Mouse (Mus musculus): ENCODE measurements around the gene Cacng3. TPM values are rescaled to one million over a fixed set of nuclear protein-coding genes. Genes with fewer than 3 reads are reported as not detected.

The Cacng3 gene
- polyA plus RNA-seq, 1 experiment: 77.1 TPM

DNA sequence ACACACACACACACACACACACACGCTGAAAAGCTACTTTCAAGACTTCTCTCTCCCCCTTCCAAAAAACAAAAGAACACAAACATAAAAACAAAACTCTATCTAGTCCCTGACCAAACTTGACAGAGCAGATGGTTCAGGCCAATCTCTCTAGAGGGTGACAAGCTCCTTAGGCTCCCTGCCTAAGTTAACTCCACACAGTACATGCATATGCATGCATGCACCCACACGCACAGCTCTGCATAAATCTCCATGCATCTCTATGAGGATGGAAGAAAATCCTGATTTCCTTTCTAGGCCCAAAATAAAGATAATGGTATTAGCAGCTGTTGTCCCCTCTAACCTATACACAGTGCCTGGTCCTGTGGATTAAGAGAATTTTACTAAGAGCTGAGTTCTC lies 70.4 kb downstream of the Cacng3 start:
- Histone ChIP-seq H3K4me1 (ENCODE audit: control insufficient read depth, insufficient read depth, low read length) (no peaks in the 10 kb centered on the region), H3K4me3 (ENCODE audit: insufficient read depth, low read length) (no peak overlapping the region), H3K27ac (ENCODE audit: insufficient read depth, low read length) (no peak overlapping the region)
- TF ChIP-seq CTCF (IDR thresholded peaks at IDR 0.05; ENCODE audit: extremely low read depth, insufficient read depth, low read length) (no peak), POLR2A (IDR thresholded peaks at IDR 0.05; ENCODE audit: extremely low read depth, insufficient read depth, low read length) (no peak)

DNA sequence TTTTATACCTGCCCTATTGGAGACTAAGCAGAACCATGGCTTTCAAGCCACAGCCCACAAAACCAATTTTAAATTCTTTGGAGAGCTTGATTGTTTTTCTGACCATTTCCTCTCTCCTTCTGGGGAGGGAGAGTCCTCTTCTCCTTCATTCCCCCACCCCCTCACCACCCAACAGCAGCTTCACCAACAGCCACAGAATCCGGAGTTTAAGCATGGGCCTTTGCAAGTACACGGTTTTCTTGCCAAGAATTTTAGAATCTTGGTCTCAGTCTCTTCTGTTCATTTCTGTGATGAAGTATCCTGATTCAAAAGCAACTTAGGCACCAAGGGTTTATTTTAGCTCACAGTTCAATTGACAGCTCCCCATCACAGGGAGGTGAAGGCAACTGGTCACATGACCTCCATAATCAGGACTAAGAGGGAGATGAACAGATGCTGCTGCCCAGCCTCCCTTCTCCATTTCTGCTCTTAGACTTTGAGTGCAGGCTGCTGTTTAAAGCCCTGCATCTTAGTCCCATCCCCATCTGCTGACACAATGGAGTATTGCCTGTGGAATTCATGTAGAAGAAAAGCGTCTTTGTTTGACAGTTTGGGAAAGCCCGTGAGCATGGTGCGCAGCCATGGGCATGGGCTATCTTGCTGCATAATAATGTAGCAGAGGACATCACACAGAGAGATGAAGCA lies 85.8 kb downstream of the Cacng3 start:
- TF ChIP-seq CTCF (IDR thresholded peaks at IDR 0.05; ENCODE audit: extremely low read depth, insufficient read depth, low read length) (no peak), POLR2A (IDR thresholded peaks at IDR 0.05; ENCODE audit: extremely low read depth, insufficient read depth, low read length) (no peak)
- peaks cover 2% of the 10 kb centered on the region; the same call in 1 of the 2 replicates for H3K4me1 ChIP-seq (ENCODE audit: control insufficient read depth, insufficient read depth, low read length)
- H3K27ac ChIP-seq (ENCODE audit: insufficient read depth, low read length): no peak overlapping the region
- no peak overlapping the region for H3K4me3 ChIP-seq (ENCODE audit: insufficient read depth, low read length)

DNA sequence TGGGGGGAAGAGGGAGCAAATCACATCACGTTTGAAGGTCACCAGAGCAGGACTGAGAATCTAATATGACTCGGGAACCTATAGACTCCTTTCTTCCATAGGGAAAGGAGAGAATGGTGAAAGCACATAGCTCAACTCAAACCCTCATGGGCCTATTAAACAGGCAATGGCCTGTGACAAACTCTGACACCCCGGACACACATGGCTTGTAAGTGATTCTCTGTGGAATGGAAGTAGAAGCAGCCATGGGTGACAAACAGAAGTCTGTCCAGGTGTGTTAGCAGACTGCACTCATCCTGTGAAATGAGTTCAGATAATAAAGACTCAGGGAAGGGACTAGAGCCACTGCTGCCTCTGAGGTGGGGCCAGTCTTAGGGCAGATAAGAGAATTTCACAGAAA lies 88.4 kb downstream of the Cacng3 start:
- TF ChIP-seq POLR2A (IDR thresholded peaks at IDR 0.05; ENCODE audit: extremely low read depth, insufficient read depth, low read length) (no peak), CTCF (IDR thresholded peaks at IDR 0.05; ENCODE audit: extremely low read depth, insufficient read depth, low read length) (no peak)
- no peak overlapping the region for H3K4me3 ChIP-seq (ENCODE audit: insufficient read depth, low read length)
- H3K27ac ChIP-seq (ENCODE audit: insufficient read depth, low read length): no peak overlapping the region
- peaks cover 2% of the 10 kb centered on the region; the same call in 1 of the 2 replicates for H3K4me1 ChIP-seq (ENCODE audit: control insufficient read depth, insufficient read depth, low read length)

DNA sequence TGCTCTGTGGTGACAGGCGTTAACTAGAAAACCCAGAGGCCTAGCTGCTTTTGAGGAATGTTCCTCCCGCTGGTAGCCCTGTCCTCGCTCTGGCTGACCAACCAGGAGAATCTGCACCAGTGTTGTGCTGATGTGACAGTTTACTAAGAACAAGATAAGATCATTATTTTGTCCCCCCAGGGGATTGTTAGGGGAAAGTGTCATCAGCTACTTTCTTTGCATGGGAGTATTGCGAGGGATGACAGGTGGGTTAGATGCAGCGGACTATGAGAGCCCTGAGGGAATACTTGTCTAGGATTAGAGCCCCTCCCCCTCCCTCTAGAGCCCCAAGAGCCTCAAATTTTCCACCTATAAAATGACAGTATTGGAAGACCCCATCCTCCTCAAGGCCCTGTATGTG lies 94.2 kb downstream of the Cacng3 start:
- Histone ChIP-seq H3K4me3 (ENCODE audit: insufficient read depth, low read length) (no peak overlapping the region), H3K27ac (ENCODE audit: insufficient read depth, low read length) (no peak overlapping the region), H3K4me1 (ENCODE audit: control insufficient read depth, insufficient read depth, low read length) (no peaks in the 10 kb centered on the region)
- no peak for TF ChIP-seq CTCF (IDR thresholded peaks at IDR 0.05; ENCODE audit: extremely low read depth, insufficient read depth, low read length)
- TF ChIP-seq POLR2A (IDR thresholded peaks at IDR 0.05; ENCODE audit: extremely low read depth, insufficient read depth, low read length): no peak

DNA sequence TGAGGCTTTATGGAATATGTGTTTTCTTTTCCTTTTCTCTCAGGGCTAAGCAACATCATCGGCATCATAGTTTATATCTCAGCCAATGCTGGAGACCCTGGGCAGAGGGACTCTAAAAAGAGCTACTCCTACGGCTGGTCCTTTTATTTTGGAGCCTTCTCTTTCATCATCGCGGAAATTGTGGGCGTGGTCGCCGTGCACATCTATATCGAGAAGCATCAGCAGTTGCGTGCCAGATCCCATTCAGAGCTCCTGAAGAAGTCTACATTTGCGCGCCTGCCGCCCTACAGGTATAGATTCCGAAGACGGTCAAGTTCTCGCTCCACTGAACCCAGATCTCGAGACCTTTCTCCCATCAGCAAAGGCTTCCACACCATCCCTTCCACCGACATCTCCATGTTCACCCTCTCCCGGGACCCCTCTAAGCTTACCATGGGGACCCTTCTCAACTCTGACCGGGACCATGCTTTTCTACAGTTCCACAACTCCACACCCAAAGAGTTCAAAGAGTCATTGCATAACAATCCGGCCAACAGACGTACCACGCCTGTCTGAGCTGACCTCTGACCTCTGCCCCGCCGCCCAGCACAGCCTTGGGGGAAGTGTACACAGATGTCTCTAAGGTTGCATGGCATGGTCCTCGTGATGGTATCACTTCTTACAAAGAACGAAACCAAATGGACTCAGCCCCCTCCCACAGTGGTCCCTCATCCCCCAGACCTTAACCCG lies 98.2 kb downstream of the Cacng3 start:
- Histone ChIP-seq H3K27ac (ENCODE audit: insufficient read depth, low read length) (no peak overlapping the region), H3K4me1 (ENCODE audit: control insufficient read depth, insufficient read depth, low read length) (no peaks in the 10 kb centered on the region), H3K4me3 (ENCODE audit: insufficient read depth, low read length) (no peak overlapping the region)
- no peak for TF ChIP-seq CTCF (IDR thresholded peaks at IDR 0.05; ENCODE audit: extremely low read depth, insufficient read depth, low read length)
- no peak for TF ChIP-seq POLR2A (IDR thresholded peaks at IDR 0.05; ENCODE audit: extremely low read depth, insufficient read depth, low read length)

DNA sequence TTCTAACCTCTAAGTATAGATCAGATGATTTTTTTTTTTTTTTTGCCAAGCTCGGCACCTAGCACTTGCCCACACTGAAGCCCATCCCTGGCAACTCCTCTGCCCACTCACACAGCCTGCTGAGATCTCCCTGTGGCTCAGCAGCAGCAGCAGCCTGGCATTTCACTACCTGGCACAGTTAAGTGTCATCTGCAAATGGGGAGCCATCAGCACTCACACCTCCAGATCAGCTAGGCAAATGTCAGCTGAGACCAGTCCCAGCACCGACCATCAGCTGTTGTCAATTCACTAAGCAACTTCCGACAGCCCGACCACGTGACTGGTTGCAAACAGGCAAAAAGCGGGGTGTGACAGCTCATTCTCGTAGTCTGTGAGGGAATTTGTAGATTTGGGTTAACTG lies 109.3 kb downstream of the Cacng3 start:
- no peak overlapping the region for H3K4me3 ChIP-seq (ENCODE audit: insufficient read depth, low read length)
- H3K4me1 ChIP-seq (ENCODE audit: control insufficient read depth, insufficient read depth, low read length): no peaks in the 10 kb centered on the region
- H3K27ac ChIP-seq (ENCODE audit: insufficient read depth, low read length): no peak overlapping the region
- TF ChIP-seq POLR2A (IDR thresholded peaks at IDR 0.05; ENCODE audit: extremely low read depth, insufficient read depth, low read length) (no peak), CTCF (IDR thresholded peaks at IDR 0.05; ENCODE audit: extremely low read depth, insufficient read depth, low read length) (no peak)

DNA sequence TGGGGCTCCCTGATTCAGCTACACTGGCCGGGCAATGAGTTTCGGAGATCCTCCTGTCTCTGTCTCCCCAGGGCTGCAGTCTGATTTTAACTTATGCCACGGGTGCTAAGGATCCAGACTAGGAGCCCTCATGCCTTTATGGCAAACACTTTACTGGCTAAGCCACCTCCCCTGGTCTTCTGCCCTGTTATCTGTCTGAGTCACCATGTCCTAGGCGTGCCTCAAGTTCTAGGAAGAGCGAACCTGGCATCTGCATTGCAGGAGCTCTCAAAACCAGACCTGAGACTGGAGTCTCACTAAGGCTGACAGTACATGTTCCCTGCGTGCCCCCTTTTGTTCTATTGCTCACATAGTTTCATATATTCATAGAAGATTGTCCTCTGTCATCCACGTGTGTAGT lies 119.6 kb downstream of the Cacng3 start:
- no peak overlapping the region for H3K27ac ChIP-seq (ENCODE audit: insufficient read depth, low read length)
- H3K4me1 ChIP-seq (ENCODE audit: control insufficient read depth, insufficient read depth, low read length): no peaks in the 10 kb centered on the region
- H3K4me3 ChIP-seq (ENCODE audit: insufficient read depth, low read length): no peak overlapping the region
- TF ChIP-seq CTCF (IDR thresholded peaks at IDR 0.05; ENCODE audit: extremely low read depth, insufficient read depth, low read length): no peak
- TF ChIP-seq POLR2A (IDR thresholded peaks at IDR 0.05; ENCODE audit: extremely low read depth, insufficient read depth, low read length): no peak

DNA sequence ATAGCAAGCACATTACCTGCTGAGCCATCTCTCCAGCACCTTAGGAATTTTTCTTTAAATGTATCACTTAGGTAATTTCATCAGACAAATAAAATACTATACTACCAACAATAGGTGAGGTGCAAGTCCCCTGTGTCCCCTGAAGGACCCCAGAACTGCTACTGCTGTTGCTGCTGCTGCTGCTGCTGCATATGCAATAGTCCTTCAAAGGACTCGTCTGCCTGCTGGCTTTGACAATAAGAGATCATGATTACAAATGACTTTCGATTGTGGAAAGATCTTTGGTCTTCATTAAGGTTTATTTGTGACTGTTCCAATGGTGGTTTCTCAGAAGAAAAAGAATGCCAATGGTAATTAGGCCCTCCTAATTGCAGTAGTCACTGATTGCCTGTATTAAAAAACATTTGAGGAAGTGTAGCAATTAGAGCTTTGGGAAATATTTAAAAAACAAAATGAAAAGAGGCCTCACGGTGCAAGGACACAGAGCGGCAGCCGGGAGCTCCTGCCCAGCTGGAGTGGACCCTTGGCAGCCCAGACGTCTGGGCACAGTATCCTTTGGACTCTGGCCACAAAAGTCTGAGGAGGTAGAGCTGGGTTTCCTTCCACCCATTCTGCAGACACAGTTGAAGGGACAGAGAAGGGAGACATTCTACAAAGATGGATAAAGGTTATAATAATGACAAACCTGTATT lies 123.5 kb downstream of the Cacng3 start:
- Histone ChIP-seq H3K4me1 (ENCODE audit: control insufficient read depth, insufficient read depth, low read length) (peaks cover 1% of the 10 kb centered on the region; the same call in 1 of the 2 replicates), H3K27ac (ENCODE audit: insufficient read depth, low read length) (no peak overlapping the region), H3K4me3 (ENCODE audit: insufficient read depth, low read length) (no peak overlapping the region)
- TF ChIP-seq POLR2A (IDR thresholded peaks at IDR 0.05; ENCODE audit: extremely low read depth, insufficient read depth, low read length) (no peak), CTCF (IDR thresholded peaks at IDR 0.05; ENCODE audit: extremely low read depth, insufficient read depth, low read length) (no peak)

DNA sequence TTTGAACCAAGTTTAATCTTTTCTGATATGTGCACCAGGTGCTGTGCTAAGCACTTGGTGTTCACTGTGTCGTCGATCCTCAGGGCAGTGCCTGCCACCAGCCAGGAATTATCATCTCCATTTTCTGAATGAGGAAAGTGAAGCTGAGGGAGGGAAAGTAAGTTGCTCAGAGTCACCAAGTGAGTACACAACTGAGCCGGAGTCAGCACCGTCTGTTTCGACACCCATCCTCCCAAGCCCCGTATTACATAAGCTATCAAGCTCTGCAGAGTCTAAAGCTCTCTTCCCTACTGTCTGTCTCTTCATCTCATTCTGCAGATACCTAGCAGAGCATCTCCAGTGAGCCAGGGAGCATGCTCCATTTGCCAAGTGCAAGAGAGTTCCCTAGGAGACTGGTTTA lies 124.8 kb downstream of the Cacng3 start:
- no peak overlapping the region for H3K4me3 ChIP-seq (ENCODE audit: insufficient read depth, low read length)
- H3K27ac ChIP-seq (ENCODE audit: insufficient read depth, low read length): no peak overlapping the region
- no peak for TF ChIP-seq POLR2A (IDR thresholded peaks at IDR 0.05; ENCODE audit: extremely low read depth, insufficient read depth, low read length)
- no peak for TF ChIP-seq CTCF (IDR thresholded peaks at IDR 0.05; ENCODE audit: extremely low read depth, insufficient read depth, low read length)
- peaks cover 1% of the 10 kb centered on the region; the same call in 1 of the 2 replicates for H3K4me1 ChIP-seq (ENCODE audit: control insufficient read depth, insufficient read depth, low read length)

All from cortical plate, adult 2 months (tissue).